Mouse (Mus musculus) cerebellum, adult 2 months (tissue): ENCODE measurements around the gene Myh11.

Source experiments
- CTCF ChIP-seq: fragments of 200-500 bp; IDR thresholded peaks from 2 replicates; pipeline ENCODE4 v1.5.1; 2011; ENCODE audit warnings: low read depth, mild to moderate bottlenecking, control low read depth, low read length, moderate library complexity, borderline replicate concordance; ENCODE audit not compliant: insufficient read depth
- POLR2A ChIP-seq: fragments of 200-500 bp; IDR thresholded peaks from 2 replicates; pipeline ENCODE4 v1.6.1; 2011; ENCODE audit warnings: low read length, control low read depth, borderline replicate concordance; ENCODE audit not compliant: insufficient read depth

DNA sequence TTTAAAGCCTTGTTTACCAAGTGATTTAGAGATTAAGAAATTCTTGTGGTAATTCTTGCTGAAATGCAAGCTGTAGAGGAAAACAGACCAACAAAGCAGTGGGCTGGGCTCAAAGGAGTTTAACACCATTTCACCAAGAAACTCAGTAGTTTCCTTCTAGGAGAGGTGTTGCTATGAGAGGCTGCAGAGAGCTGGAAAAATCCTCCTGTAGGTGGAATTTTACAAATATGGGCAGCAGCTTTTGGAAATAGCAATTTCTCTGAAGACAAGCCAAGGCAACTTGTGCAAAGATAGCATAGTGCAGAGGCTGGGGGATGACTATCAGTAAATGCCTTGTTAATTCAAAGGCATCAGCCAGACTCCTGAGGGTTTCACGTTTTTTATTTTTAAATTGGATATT, 29.3 kb upstream of the Myh11 start:
- TF ChIP-seq CTCF = no peak
- TF ChIP-seq POLR2A = no peak
